Mouse (Mus musculus) CH12.LX (cell line): ENCODE measurements around the gene Ddx52. TPM values are rescaled to one million over a fixed set of nuclear protein-coding genes. Genes with fewer than 3 reads are reported as not detected.
A peak's percentile ranks its signal among the peaks of the same experiment; 100 is the strongest.

Experiments
- DNase-seq: peaks from one replicate; pipeline ENCODE4 v3.0.0-alpha.2; 2013; ENCODE audit errors: extremely low read depth
- H3K27ac ChIP-seq: 2 replicates; pipeline ENCODE4 v1.5.1; 2012; ENCODE audit warnings: low read depth, mild to moderate bottlenecking, control low read depth, moderate library complexity; ENCODE audit not compliant: insufficient read depth
- H3K27me3 ChIP-seq: replicated peaks from 2 replicates; pipeline ENCODE3; 2012; ENCODE audit warnings: inconsistent platforms
- H3K36me3 ChIP-seq, 2 experiments: replicated peaks in 1 of 2; 2 replicates each; pipeline versions ENCODE3 to v1.6.1; 2012; ENCODE audit warnings: inconsistent platforms in 1 of 2, low read length in 1 of 2, mild to moderate bottlenecking in 1 of 2, mixed read lengths in 1 of 2, moderate library complexity in 1 of 2; ENCODE audit not compliant: control insufficient read depth in 1 of 2, insufficient read depth in 1 of 2
- H3K4me1 ChIP-seq, 2 experiments: 2 replicates each; pipeline ENCODE4 v1.6.1; 2012; ENCODE audit warnings: inconsistent platforms in 1 of 2, moderate library complexity in 1 of 2; ENCODE audit not compliant: insufficient read depth in 2 of 2, control insufficient read depth in 1 of 2
- H3K4me2 ChIP-seq: 2 replicates; pipeline ENCODE4 v1.6.1; 2012; ENCODE audit warnings: low read depth, mild to moderate bottlenecking, control low read depth; ENCODE audit not compliant: poor library complexity, insufficient read depth, severe bottlenecking
- H3K4me3 ChIP-seq, 3 experiments: fragments of 150-350 bp in 1 of 3; sonication (generic) in 1 of 3; replicated peaks in 1 of 3; 2 replicates each; pipeline versions ENCODE3 to v1.5.1; 2011 to 2012; ENCODE audit warnings: low read depth in 2 of 3, low read length in 2 of 3, mild to moderate bottlenecking in 2 of 3, moderate library complexity in 2 of 3, control low read depth in 1 of 3, improper control_type of control experiment in 1 of 3, inconsistent platforms in 1 of 3, mixed read lengths in 1 of 3; ENCODE audit not compliant: poor library complexity in 1 of 3
- H3K79me2 ChIP-seq: replicated peaks from 2 replicates; pipeline ENCODE4 v1.6.1; 2012; ENCODE audit warnings: mild to moderate bottlenecking, moderate library complexity; ENCODE audit not compliant: control insufficient read depth, poor library complexity, insufficient read depth, severe bottlenecking; ENCODE audit errors: extremely low read depth
- H3K9ac ChIP-seq: 2 replicates; pipeline ENCODE4 v1.6.1; 2012; ENCODE audit warnings: low read depth, mild to moderate bottlenecking, control low read depth, moderate library complexity; ENCODE audit not compliant: insufficient read depth
- H3K9me3 ChIP-seq: replicated peaks from 2 replicates; pipeline ENCODE3; 2012; ENCODE audit warnings: low read length, inconsistent platforms, mixed read lengths
- BHLHE40 ChIP-seq: IDR thresholded peaks from 2 replicates; pipeline ENCODE4 v1.6.1; 2011; ENCODE audit warnings: mild to moderate bottlenecking, low read depth, low read length, improper control_type of control experiment
- CHD1 ChIP-seq: IDR thresholded peaks from 2 replicates; pipeline ENCODE4 v1.6.1; 2012; ENCODE audit warnings: low read depth, low read length, improper control_type of control experiment, inconsistent platforms
- CHD2 ChIP-seq: IDR thresholded peaks from 2 replicates; pipeline ENCODE4 v1.6.1; 2011; ENCODE audit warnings: low read length, improper control_type of control experiment
- CTCF ChIP-seq, 2 experiments: IDR thresholded peaks in 1 of 2; conservative IDR thresholded peaks in 1 of 2; 2 replicates each; pipeline ENCODE4 v1.5.1; 2011 to 2012; ENCODE audit warnings: low read depth in 2 of 2, low read length in 2 of 2, improper control_type of control experiment in 1 of 2, inconsistent platforms in 1 of 2, mild to moderate bottlenecking in 1 of 2, moderate library complexity in 1 of 2
- E2F4 ChIP-seq: IDR thresholded peaks from 2 replicates; pipeline ENCODE4 v1.6.1; 2011; ENCODE audit warnings: low read depth, low read length, improper control_type of control experiment; ENCODE audit not compliant: insufficient replicate concordance
- ELF1 ChIP-seq: IDR thresholded peaks from 2 replicates; pipeline ENCODE4 v1.6.1; 2014; ENCODE audit warnings: low read depth, mild to moderate bottlenecking, inconsistent platforms, low read length, improper control_type of control experiment
- EP300 ChIP-seq: IDR thresholded peaks from 2 replicates; pipeline ENCODE4 v1.6.1; 2011; ENCODE audit warnings: low read length, improper control_type of control experiment
- GABPA ChIP-seq: IDR thresholded peaks from 2 replicates; pipeline ENCODE4 v1.6.1; 2012; ENCODE audit warnings: low read depth, low read length, improper control_type of control experiment, inconsistent platforms; ENCODE audit not compliant: insufficient replicate concordance
- JUN ChIP-seq: IDR thresholded peaks from 2 replicates; pipeline ENCODE4 v1.6.1; 2011; ENCODE audit warnings: low read depth, mild to moderate bottlenecking, low read length, improper control_type of control experiment, moderate library complexity; ENCODE audit not compliant: insufficient read depth
- JUND ChIP-seq: conservative IDR thresholded peaks from 2 replicates; pipeline ENCODE4 v1.6.1; 2011; ENCODE audit warnings: low read depth, low read length, improper control_type of control experiment
- KAT2A ChIP-seq: IDR thresholded peaks from 2 replicates; pipeline ENCODE4 v1.6.1; 2012; ENCODE audit warnings: low read length, improper control_type of control experiment, inconsistent platforms; ENCODE audit not compliant: insufficient replicate concordance
- MAFK ChIP-seq: IDR thresholded peaks from 2 replicates; pipeline ENCODE4 v1.6.1; 2011; ENCODE audit warnings: low read length, improper control_type of control experiment; ENCODE audit not compliant: insufficient replicate concordance
- MAZ ChIP-seq: IDR thresholded peaks from 2 replicates; pipeline ENCODE4 v1.6.1; 2012; ENCODE audit warnings: low read depth, mild to moderate bottlenecking, inconsistent platforms, low read length, improper control_type of control experiment, moderate library complexity
- MEF2A ChIP-seq: IDR thresholded peaks from 2 replicates; pipeline ENCODE4 v1.6.1; 2014; ENCODE audit warnings: low read depth, mild to moderate bottlenecking, inconsistent platforms, low read length, improper control_type of control experiment, borderline replicate concordance
- MYC ChIP-seq: IDR thresholded peaks from 2 replicates; pipeline ENCODE4 v1.6.1; 2011; ENCODE audit warnings: low read depth, mild to moderate bottlenecking, improper control_type of control experiment, low read length
- PAX5 ChIP-seq: IDR thresholded peaks from 2 replicates; pipeline ENCODE4 v1.6.1; 2012; ENCODE audit warnings: low read length, inconsistent platforms, mixed read lengths
- SIN3A ChIP-seq: IDR thresholded peaks from 2 replicates; pipeline ENCODE4 v1.6.1; 2012; ENCODE audit warnings: low read length, improper control_type of control experiment, inconsistent platforms
- USF2 ChIP-seq: conservative IDR thresholded peaks from 2 replicates; pipeline ENCODE4 v1.6.1; 2011; ENCODE audit warnings: low read depth, low read length, improper control_type of control experiment
- ZC3H11A ChIP-seq: IDR thresholded peaks from 2 replicates; pipeline ENCODE4 v1.6.1; 2012; ENCODE audit warnings: low read depth, mild to moderate bottlenecking, inconsistent platforms, low read length, improper control_type of control experiment
- ZMIZ1 ChIP-seq: IDR thresholded peaks from 2 replicates; pipeline ENCODE4 v1.6.1; 2012; ENCODE audit warnings: low read depth, mild to moderate bottlenecking, inconsistent platforms, low read length, improper control_type of control experiment
- dilution Hi-C: fragments of 300-500 bp; cut with MboI; formaldehyde crosslinking; loops from 2 replicates; pipeline ENCODE4 v1.14.3; 2020; ENCODE audit warnings: low sequenced_read_pairs; ENCODE audit not compliant: extremely low pct_unique_long_range_greater_than_20kb, extremely low pct_ligation_motif_present
- in situ Hi-C: fragments of 300-500 bp; cut with MboI; formaldehyde crosslinking; loops from 3 replicates; pipeline ENCODE4 v1.14.3; 2019; ENCODE audit warnings: low sequenced_read_pairs, low pct_ligation_motif_present, low pct_unique_long_range_greater_than_20kb, mixed read lengths
- polyA plus RNA-seq: library from polyadenylated mRNA; unstranded; fragments of >175 nt; gene quantifications from 2 replicates; pipeline ENCODE4 v1.2.1, GENCODE M21; 2012; ENCODE audit warnings: low read depth; ENCODE audit not compliant: insufficient read length
- total RNA-seq, 2 experiments: library from RNA; depleted of rRNA; stranded (reverse); fragments of 300-350 nt in 1 of 2; fragments of >200 nt in 1 of 2; gene quantifications; 2 replicates each; pipeline ENCODE4 v1.2.3; 2012 to 2014

Ddx52 gene
- total and polyA plus RNA-seq, 3 experiments, result 54.2 to 104 (median 93.7) TPM

- dilution Hi-C loops (no loop called here), in situ Hi-C loops (no loop called here)
- peaks cover 8 to 41% of the 10 kb centered on the region in 2 experiments for H3K36me3 ChIP-seq
- H3K4me1 ChIP-seq, result peaks cover 3 to 45% of the 10 kb centered on the region in 2 experiments; a peak in 3 of 4 replicates
- no peak overlapping the region for H3K4me3 ChIP-seq
- no peaks in the 10 kb centered on the region for H3K9me3 ChIP-seq
- no peak overlapping the region for H3K27ac ChIP-seq
- TF ChIP-seq SIN3A (no peak), USF2 (no peak), MYC (no peak), ELF1 (no peak), MAFK (no peak), KAT2A (no peak), GABPA (no peak), E2F4 (no peak), PAX5 (no peak), CHD1 (no peak), CHD2 (no peak), BHLHE40 (no peak), JUND (no peak), MEF2A (no peak), MAZ (no peak), ZC3H11A (no peak)
- H3K9ac ChIP-seq, result no peak overlapping the region
- 0 out of 2 replicates have a peak, but pooled peaks cover 2% of the 10 kb centered on the region for H3K79me2 ChIP-seq
- no peak overlapping the region for H3K4me2 ChIP-seq
- DNase-seq, result no peak
- H3K27me3 ChIP-seq, result no peaks in the 10 kb centered on the region
Measured at GRCm38 (mm10) chr11:83968205-83968575, 26.3 kb downstream of the Ddx52 start.

DNA sequence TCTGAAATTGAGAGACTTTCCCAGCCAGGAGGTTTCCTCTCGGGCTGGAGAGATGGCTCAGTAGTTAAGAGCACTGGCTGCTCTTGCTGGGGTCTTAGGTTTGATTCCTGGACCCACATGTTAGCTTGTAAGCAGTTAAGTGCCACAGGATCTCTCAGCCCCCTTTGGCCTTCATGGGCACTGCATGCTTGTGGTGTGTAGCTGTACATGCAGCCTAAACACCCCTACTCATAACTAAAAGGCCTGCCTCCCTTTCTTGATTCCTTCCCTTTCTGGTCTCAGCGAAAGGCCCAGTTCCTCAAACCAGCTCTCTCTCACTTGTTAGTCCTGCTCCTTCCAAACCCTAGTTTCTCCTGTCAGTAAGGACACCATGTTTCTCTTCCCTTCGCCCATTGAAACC, 27.2 kb downstream of the Ddx52 start:
- H3K27me3 ChIP-seq, result no peaks in the 10 kb centered on the region
- no peak overlapping the region for H3K4me2 ChIP-seq
- peaks cover under 1 to 43% of the 10 kb centered on the region in 2 experiments; a peak in 2 of 4 replicates for H3K4me1 ChIP-seq
- DNase-seq, result no peak
- H3K4me3 ChIP-seq, result no peak overlapping the region
- dilution Hi-C loops (no loop called here), in situ Hi-C loops (no loop called here)
- H3K9me3 ChIP-seq, result no peaks in the 10 kb centered on the region
- no peak overlapping the region for H3K9ac ChIP-seq
- H3K27ac ChIP-seq, result no peak overlapping the region
- 0 out of 2 replicates have a peak, but pooled peaks cover 2% of the 10 kb centered on the region for H3K79me2 ChIP-seq
- TF ChIP-seq JUN (no peak), KAT2A (no peak), CTCF (conservative IDR thresholded peaks at IDR 0.05 in 1 of 2, IDR thresholded peaks at IDR 0.05 in 1 of 2; ENCODE audit: low read depth in 2 of 2, low read length in 2 of 2) (peak in 1 of 2 experiments; percentile 14; a peak in 1 of 4 replicates), ZMIZ1 (no peak), EP300 (0 out of 2 replicates have a peak, but pooled peaks have one; percentile 23)
- H3K36me3 ChIP-seq, result peaks cover 12 to 42% of the 10 kb centered on the region in 2 experiments
